Mouse (Mus musculus) thymus, adult 2 months (tissue): Measurements from ENCODE around the gene Gm9821.

Experiments
- CTCF ChIP-seq: fragments of 200-500 bp; IDR thresholded peaks from 2 replicates; pipeline ENCODE4 v1.5.1; 2012; ENCODE audit warnings: mild to moderate bottlenecking, control low read depth, low read length, moderate library complexity, borderline replicate concordance; ENCODE audit not compliant: control insufficient read depth, poor library complexity, insufficient read depth; ENCODE audit errors: extremely low read depth
- POLR2A ChIP-seq: fragments of 200-500 bp; IDR thresholded peaks from 2 replicates; pipeline ENCODE4 v1.6.1; 2012; ENCODE audit warnings: mild to moderate bottlenecking, low read length, control low read depth, moderate library complexity; ENCODE audit not compliant: control insufficient read depth, poor library complexity, insufficient read depth; ENCODE audit errors: extremely low read depth

DNA sequence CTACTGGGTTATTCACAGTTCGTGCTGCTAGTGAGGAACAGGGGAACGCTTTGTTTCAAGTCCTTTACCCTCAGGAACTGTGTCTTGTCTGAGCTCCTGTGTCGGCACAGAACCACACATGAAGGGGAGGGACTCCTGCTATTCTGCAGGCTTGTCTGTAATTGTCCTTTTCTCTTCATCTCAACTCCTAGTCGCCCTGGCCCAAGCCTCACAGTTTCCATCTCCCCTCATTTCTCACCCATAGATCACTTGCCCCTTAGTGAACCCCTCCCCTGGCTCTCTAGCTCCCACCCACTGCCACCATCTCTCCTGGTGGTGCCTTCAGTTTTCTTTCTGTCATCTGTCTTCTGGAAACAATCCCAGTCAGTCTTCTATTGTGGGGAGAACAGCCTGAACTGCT, 34.7 kb downstream of the Gm9821 start:
- no peak for TF ChIP-seq CTCF
- no peak for TF ChIP-seq POLR2A
